Mouse (Mus musculus): Measurements from ENCODE around the gene Brca1. TPM values are rescaled to one million over a fixed set of nuclear protein-coding genes. Genes with fewer than 3 reads are reported as not detected.

Gene Brca1
- polyA plus RNA-seq, 1 experiment, result 0.65 TPM

- TF ChIP-seq POLR2A (IDR thresholded peaks at IDR 0.05; ENCODE audit: extremely low read depth, insufficient read depth, low read length) (no peak), CTCF (IDR thresholded peaks at IDR 0.05; ENCODE audit: extremely low read depth, insufficient read depth, low read length) (no peak)
These were observed 30.6 kb upstream of the Brca1 start, which contains the start of gene Tmem106a for GRCm38 (mm10) chr11:101582054-101583035. Tmem106a (plus strand) TSS chr11:101582242.

GRCm38 (mm10) chr11:101581081-101581764 lies 29.5 kb upstream of the Brca1 start:
- H3K27ac ChIP-seq (ENCODE audit: insufficient read depth, low read length), result no peak overlapping the region
- TF ChIP-seq CTCF (IDR thresholded peaks at IDR 0.05; ENCODE audit: extremely low read depth, insufficient read depth, low read length), result no peak
- H3K4me3 ChIP-seq (ENCODE audit: insufficient read depth, low read length), result no peak overlapping the region
- no peaks in the 10 kb centered on the region for H3K4me1 ChIP-seq (ENCODE audit: control insufficient read depth, insufficient read depth, low read length)

More at GRCm38 (mm10) chr11:101582054-101583035, 30.6 kb upstream of the Brca1 start, which contains the start of gene Tmem106a:
- Histone ChIP-seq H3K4me1 (ENCODE audit: control insufficient read depth, insufficient read depth, low read length) (no peaks in the 10 kb centered on the region), H3K4me3 (ENCODE audit: insufficient read depth, low read length) (no peak within 1 kb of the TSS), H3K27ac (ENCODE audit: insufficient read depth, low read length) (no peak within 1 kb of the TSS)

GRCm38 (mm10) chr11:101576116-101576515 lies 24.4 kb upstream of the Brca1 start:
- Histone ChIP-seq H3K4me1 (ENCODE audit: control insufficient read depth, insufficient read depth, low read length) (no peaks in the 10 kb centered on the region), H3K4me3 (ENCODE audit: insufficient read depth, low read length) (no peak overlapping the region), H3K27ac (ENCODE audit: insufficient read depth, low read length) (no peak overlapping the region)
- TF ChIP-seq CTCF (IDR thresholded peaks at IDR 0.05; ENCODE audit: extremely low read depth, insufficient read depth, low read length), result no peak
- no peak for TF ChIP-seq POLR2A (IDR thresholded peaks at IDR 0.05; ENCODE audit: extremely low read depth, insufficient read depth, low read length)

DNA sequence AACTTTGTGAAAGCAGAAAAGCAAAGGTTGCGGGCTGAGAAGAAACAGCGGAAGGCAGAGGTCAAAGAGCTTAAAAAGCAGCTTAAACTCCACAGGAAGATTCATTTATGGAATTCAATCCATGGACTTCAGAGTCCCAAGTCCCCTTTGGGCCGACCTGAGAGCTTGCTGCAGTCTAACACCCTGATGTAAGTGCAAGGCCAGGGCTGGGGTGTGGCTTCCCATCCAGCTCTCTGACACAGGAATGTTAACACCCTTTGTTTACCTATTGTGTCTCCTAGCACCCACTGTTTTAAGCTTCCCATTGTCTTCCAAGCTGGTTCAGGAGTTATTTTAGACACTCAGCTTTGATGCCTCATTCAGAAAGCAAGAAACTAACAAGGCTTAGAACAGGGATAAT lies 16.7 kb upstream of the Brca1 start:
- no peak overlapping the region for H3K27ac ChIP-seq (ENCODE audit: insufficient read depth, low read length)
- H3K4me3 ChIP-seq (ENCODE audit: insufficient read depth, low read length), result no peak overlapping the region
- TF ChIP-seq CTCF (IDR thresholded peaks at IDR 0.05; ENCODE audit: extremely low read depth, insufficient read depth, low read length), result no peak
- TF ChIP-seq POLR2A (IDR thresholded peaks at IDR 0.05; ENCODE audit: extremely low read depth, insufficient read depth, low read length), result no peak

DNA sequence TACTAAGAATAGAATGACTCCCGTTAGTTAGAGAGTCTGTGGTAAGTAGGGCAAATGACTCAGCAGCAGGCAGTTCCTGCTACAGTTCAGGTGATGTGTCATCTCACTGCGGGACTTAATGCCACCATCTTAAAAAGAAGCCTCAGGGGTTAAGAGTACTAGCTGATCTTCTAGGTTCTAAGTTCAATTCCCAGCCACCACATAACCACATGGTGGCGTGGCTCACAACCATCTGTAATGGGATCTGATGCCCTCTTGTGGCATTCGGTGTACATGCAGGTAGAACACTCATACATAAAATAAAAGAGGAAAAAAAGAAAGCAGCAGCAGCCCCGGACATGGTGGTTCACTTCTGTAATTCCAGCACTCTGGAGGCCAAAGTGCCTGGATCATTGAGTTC lies 10.6 kb upstream of the Brca1 start:
- no peak overlapping the region for H3K27ac ChIP-seq (ENCODE audit: insufficient read depth, low read length)
- TF ChIP-seq POLR2A (IDR thresholded peaks at IDR 0.05; ENCODE audit: extremely low read depth, insufficient read depth, low read length) (no peak), CTCF (IDR thresholded peaks at IDR 0.05; ENCODE audit: extremely low read depth, insufficient read depth, low read length) (peak; percentile 71)

More for the DNA sequence above, 16.7 kb upstream of the Brca1 start:
- no peaks in the 10 kb centered on the region for H3K4me1 ChIP-seq (ENCODE audit: control insufficient read depth, insufficient read depth, low read length)

DNA sequence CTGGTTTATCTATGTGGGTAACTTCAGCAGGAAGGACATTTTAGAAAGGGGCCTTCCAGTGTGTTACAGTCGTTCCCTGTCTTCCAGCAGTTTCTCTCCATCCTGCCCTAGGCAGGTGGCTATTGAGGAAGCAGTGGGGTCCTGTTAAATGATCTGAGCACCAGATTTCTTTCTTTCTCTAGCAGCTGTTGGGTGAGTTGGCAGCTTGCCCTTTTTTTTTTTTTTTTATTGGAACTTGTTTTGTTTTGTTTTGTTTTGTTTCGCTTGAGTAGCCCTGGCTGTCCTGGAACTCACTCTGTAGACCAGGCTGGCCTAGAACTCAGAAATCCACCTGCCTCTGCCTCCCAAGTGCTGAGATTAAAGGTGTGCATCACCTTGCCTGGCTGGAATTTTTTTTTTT lies 5.2 kb upstream of the Brca1 start:
- Histone ChIP-seq H3K4me1 (ENCODE audit: control insufficient read depth, insufficient read depth, low read length) (peaks cover 2% of the 10 kb centered on the region; the same call in 1 of the 2 replicates), H3K27ac (ENCODE audit: insufficient read depth, low read length) (no peak overlapping the region), H3K4me3 (ENCODE audit: insufficient read depth, low read length) (no peak overlapping the region)
- no peak for TF ChIP-seq CTCF (IDR thresholded peaks at IDR 0.05; ENCODE audit: extremely low read depth, insufficient read depth, low read length)
- TF ChIP-seq POLR2A (IDR thresholded peaks at IDR 0.05; ENCODE audit: extremely low read depth, insufficient read depth, low read length), result no peak

More for the DNA sequence above, 10.6 kb upstream of the Brca1 start:
- Histone ChIP-seq H3K4me1 (ENCODE audit: control insufficient read depth, insufficient read depth, low read length) (no peaks in the 10 kb centered on the region), H3K4me3 (ENCODE audit: insufficient read depth, low read length) (no peak overlapping the region)

- H3K27ac ChIP-seq (ENCODE audit: insufficient read depth, low read length), result no peak overlapping the region
- H3K4me3 ChIP-seq (ENCODE audit: insufficient read depth, low read length), result no peak overlapping the region
- H3K4me1 ChIP-seq (ENCODE audit: control insufficient read depth, insufficient read depth, low read length), result peaks cover 2% of the 10 kb centered on the region; the same call in 1 of the 2 replicates
- no peak for TF ChIP-seq CTCF (IDR thresholded peaks at IDR 0.05; ENCODE audit: extremely low read depth, insufficient read depth, low read length)
- no peak for TF ChIP-seq POLR2A (IDR thresholded peaks at IDR 0.05; ENCODE audit: extremely low read depth, insufficient read depth, low read length)
These were observed 4.8 kb upstream of the Brca1 start for GRCm38 (mm10) chr11:101556541-101556940.

- TF ChIP-seq POLR2A (IDR thresholded peaks at IDR 0.05; ENCODE audit: extremely low read depth, insufficient read depth, low read length) (no peak), CTCF (IDR thresholded peaks at IDR 0.05; ENCODE audit: extremely low read depth, insufficient read depth, low read length) (no peak)
- Histone ChIP-seq H3K4me1 (ENCODE audit: control insufficient read depth, insufficient read depth, low read length) (peaks cover 2% of the 10 kb centered on the region; the same call in 1 of the 2 replicates), H3K4me3 (ENCODE audit: insufficient read depth, low read length) (peak overlapping the region; percentile 91), H3K27ac (ENCODE audit: insufficient read depth, low read length) (no peak overlapping the region)
These were observed 1.7 kb upstream of the Brca1 start for GRCm38 (mm10) chr11:101553354-101553930.

All from cortical plate, adult 2 months (tissue).